Mouse (Mus musculus) CD4-positive, CD25-positive, alpha-beta regulatory T cell, adult 4 months (primary cell): Measurements from ENCODE around the gene Rcl1. TPM values are rescaled to one million over a fixed set of nuclear protein-coding genes. Genes with fewer than 3 reads are reported as not detected.
A peak's percentile ranks its signal among the peaks of the same experiment; 100 is the strongest.

Experiments used
- ATAC-seq: one replicate; pipeline ENCODE4 v1.8.0; 2017
- polyA plus RNA-seq, 2 experiments: library from polyadenylated mRNA; unstranded; fragments of 100-300 nt; shearing (Covaris generic); gene quantifications; one replicate each; pipeline ENCODE4 v1.2.1; 2017

Gene Rcl1
- 10 to 100 TPM; 22.2 to 26.9 TPM for polyA plus RNA-seq

- ATAC-seq, result peak; percentile 98
Measured at GRCm38 (mm10) chr19:29100874-29101542, at the start of gene Rcl1. Gene Rcl1, plus strand, starts transcription at chr19:29101375.

GRCm38 (mm10) chr19:29052786-29053185 lies 48.4 kb upstream of the Rcl1 start:
- no peak for ATAC-seq

GRCm38 (mm10) chr19:29054594-29054993 lies 46.6 kb upstream of the Rcl1 start:
- ATAC-seq, result no peak

- no peak for ATAC-seq
Measured at GRCm38 (mm10) chr19:29055469-29055868, 45.7 kb upstream of the Rcl1 start.

GRCm38 (mm10) chr19:29058741-29059140 lies 42.4 kb upstream of the Rcl1 start:
- ATAC-seq, result no peak

- ATAC-seq, result no peak
Measured at GRCm38 (mm10) chr19:29059688-29060087, 41.5 kb upstream of the Rcl1 start.

GRCm38 (mm10) chr19:29060299-29060698 lies 40.9 kb upstream of the Rcl1 start:
- ATAC-seq, result no peak

GRCm38 (mm10) chr19:29063009-29063408 lies 38.2 kb upstream of the Rcl1 start:
- ATAC-seq, result no peak

GRCm38 (mm10) chr19:29063577-29064363 lies 37.4 kb upstream of the Rcl1 start:
- ATAC-seq, result peak; percentile 86

GRCm38 (mm10) chr19:29064451-29065102 lies 36.6 kb upstream of the Rcl1 start:
- ATAC-seq, result peak; percentile 16

GRCm38 (mm10) chr19:29066981-29067471 lies 34.1 kb upstream of the Rcl1 start:
- peak; percentile 69 for ATAC-seq

GRCm38 (mm10) chr19:29069195-29069594 lies 32.0 kb upstream of the Rcl1 start:
- no peak for ATAC-seq

GRCm38 (mm10) chr19:29074802-29075201 lies 26.4 kb upstream of the Rcl1 start:
- no peak for ATAC-seq

- no peak for ATAC-seq
Measured at GRCm38 (mm10) chr19:29088628-29089027, 12.5 kb upstream of the Rcl1 start.

- ATAC-seq, result no peak
Measured at GRCm38 (mm10) chr19:29092194-29092593, 9.0 kb upstream of the Rcl1 start.

GRCm38 (mm10) chr19:29099106-29099505 lies 2.1 kb upstream of the Rcl1 start:
- no peak for ATAC-seq

- no peak for ATAC-seq
Measured at GRCm38 (mm10) chr19:29099596-29099995, 1.6 kb upstream of the Rcl1 start.

- ATAC-seq, result no peak
Measured at GRCm38 (mm10) chr19:29100261-29100660, 914 bp upstream of the Rcl1 start.

- peak; percentile 13 for ATAC-seq
Measured at GRCm38 (mm10) chr19:29101591-29101990, 416 bp downstream of the Rcl1 start.

GRCm38 (mm10) chr19:29102098-29102497 lies 923 bp downstream of the Rcl1 start:
- ATAC-seq, result no peak

GRCm38 (mm10) chr19:29105816-29106215 lies 4.6 kb downstream of the Rcl1 start:
- ATAC-seq, result no peak

GRCm38 (mm10) chr19:29106261-29106660 lies 5.1 kb downstream of the Rcl1 start:
- no peak for ATAC-seq

- ATAC-seq, result no peak
Measured at GRCm38 (mm10) chr19:29112662-29113061, 11.5 kb downstream of the Rcl1 start.
